Mouse (Mus musculus) erythroblast, embryonic 14.5 days (primary cell): ENCODE data around the gene Pcp4l1.

Source experiments
- GATA1 ChIP-seq: IDR thresholded peaks from 2 replicates; pipeline ENCODE4 v1.6.1; 2012; ENCODE audit warnings: low read length, inconsistent platforms, mixed read lengths
- TAL1 ChIP-seq: IDR thresholded peaks from 3 replicates; pipeline ENCODE4 v1.6.1; 2012; ENCODE audit warnings: low read length, inconsistent platforms, mixed read lengths

DNA sequence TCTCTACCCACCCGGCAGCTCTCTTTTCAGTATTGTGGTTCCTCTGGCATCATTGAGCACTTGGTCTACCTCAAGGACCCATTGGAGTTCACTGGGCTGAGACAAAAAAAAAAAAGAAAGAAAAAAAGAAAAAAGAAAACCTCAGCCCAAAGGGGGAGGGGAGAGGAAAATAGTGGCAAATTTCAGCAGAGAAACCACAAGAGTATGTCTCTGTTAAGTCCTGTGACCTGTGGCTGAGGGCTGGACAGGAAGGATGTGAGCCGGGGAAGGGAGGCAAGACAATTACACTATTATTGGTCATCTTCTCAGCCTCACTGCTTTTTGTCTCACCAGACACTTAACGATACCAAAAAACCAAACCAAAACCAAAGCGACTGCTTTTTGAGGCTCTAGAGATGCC lies 35.8 kb upstream of the Pcp4l1 start:
- TF ChIP-seq TAL1 (no peak), GATA1 (no peak)
